In the genomic region with DNA sequence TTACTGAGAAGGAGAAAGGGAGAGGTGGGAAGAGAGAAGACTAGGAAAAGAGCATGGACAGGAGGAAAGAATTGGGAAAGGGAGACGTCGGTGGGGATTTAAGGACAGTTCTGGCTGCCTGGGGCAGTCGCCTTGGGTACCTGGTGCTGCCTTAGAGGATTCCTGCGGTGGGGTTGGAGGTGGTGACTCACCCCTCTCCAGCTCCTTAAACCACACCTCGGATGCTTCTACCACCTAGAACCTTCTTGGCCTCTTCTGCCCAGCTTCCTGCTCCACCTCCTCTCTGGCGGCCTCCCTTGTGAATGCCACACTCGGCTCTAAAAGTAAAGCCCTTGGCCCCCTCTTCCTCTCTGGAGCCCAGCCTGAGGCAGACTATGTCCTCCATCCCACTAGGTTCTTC, we compare ENCODE assay signal across 8 mouse cellular contexts. TPM values are rescaled to one million over a fixed set of nuclear protein-coding genes. Genes with fewer than 3 reads are reported as not detected.
A peak's percentile ranks its signal among the peaks of the same experiment; 100 is the strongest.
DNase-seq lines count a peak whose midpoint lies in the region; ATAC-seq and TF ChIP-seq lines count a peak whose summit lies in the region.

No protein-coding gene starts in this region.

- intact Hi-C loops in gastrocnemius, postnatal 14 days (cut with DNase I; ENCODE audit: low total_unique reads) = no loop called here
- intact Hi-C loops in left cerebral cortex, adult 2 months (cut with DNase I) = no loop called here

- peak overlapping the region; percentile 43 for H3K27ac ChIP-seq in kidney, adult 2 months (ENCODE audit: insufficient read depth, low read depth, low read length)
- H3K27ac ChIP-seq in heart, embryonic 13.5 days (replicated peaks) = peak overlapping the region; percentile 68
- H3K27ac ChIP-seq in liver, embryonic 12.5 days = peak overlapping the region; percentile 70; the same call in 1 of the 2 replicates
- no peak overlapping the region for H3K27ac ChIP-seq in left cerebral cortex, adult 2 months

- H3K27me3 ChIP-seq in kidney, adult 2 months (replicated peaks; ENCODE audit: control insufficient read depth, insufficient read depth, low read length) = no peaks in the 10 kb centered on the region
- peaks cover 5% of the 10 kb centered on the region for H3K27me3 ChIP-seq in heart, embryonic 13.5 days (replicated peaks)
- peaks cover 27% of the 10 kb centered on the region for H3K27me3 ChIP-seq in liver, embryonic 12.5 days (replicated peaks)

- H3K9me3 ChIP-seq in heart, embryonic 13.5 days = no peaks in the 10 kb centered on the region
- 0 out of 2 replicates have a peak, but pooled peaks cover 4% of the 10 kb centered on the region for H3K9me3 ChIP-seq in liver, embryonic 12.5 days (replicated peaks)

- peak overlapping the region; percentile 58 for H3K9ac ChIP-seq in heart, embryonic 13.5 days
- H3K9ac ChIP-seq in liver, embryonic 12.5 days = peak overlapping the region; percentile 49

- H3K4me1 ChIP-seq in kidney, adult 2 months (ENCODE audit: control insufficient read depth, insufficient read depth, low read length) = no peaks in the 10 kb centered on the region
- peaks cover 33% of the 10 kb centered on the region for H3K4me1 ChIP-seq in heart, embryonic 13.5 days
- H3K4me1 ChIP-seq in liver, embryonic 12.5 days = peaks cover 58% of the 10 kb centered on the region

- WGBS in kidney, adult 2 months = 35% methylated on average over 7 of the region's 7 CpGs
- WGBS in heart, embryonic 13.5 days = 17% methylated on average over 7 of the region's 7 CpGs
- WGBS in liver, embryonic 12.5 days (ENCODE audit: insufficient replicate concordance) = 0% methylated on average over 7 of the region's 7 CpGs

- H3K4me3 ChIP-seq in kidney, adult 2 months (ENCODE audit: insufficient read depth, low read depth, low read length) = no peak overlapping the region
- H3K4me3 ChIP-seq in heart, embryonic 13.5 days = peak overlapping the region; percentile 34
- H3K4me3 ChIP-seq in liver, embryonic 12.5 days = peak overlapping the region; percentile 41
- no peak overlapping the region for H3K4me3 ChIP-seq in left cerebral cortex, adult 2 months

- no peak for TF ChIP-seq POLR2A in kidney, adult 2 months (IDR thresholded peaks at IDR 0.05; ENCODE audit: low read depth, low read length)

- TF ChIP-seq CTCF in kidney, adult 2 months (conservative IDR thresholded peaks at IDR 0.05; ENCODE audit: insufficient read depth, insufficient read length, low read depth, low read length) = no peak
- no peak for TF ChIP-seq CTCF in left cerebral cortex, adult 2 months (IDR thresholded peaks at IDR 0.05)

- ATAC-seq in heart, embryonic 13.5 days (ENCODE audit: extremely low read depth, insufficient number of reproducible peaks, low FRiP score, low TSS enrichment) = no peak
- ATAC-seq in liver, embryonic 12.5 days = no peak

- H3K36me3 ChIP-seq in kidney, adult 2 months (ENCODE audit: control insufficient read depth, insufficient read depth, low read length) = no peaks in the 10 kb centered on the region
- H3K36me3 ChIP-seq in heart, embryonic 13.5 days = peaks cover 90% of the 10 kb centered on the region
- H3K36me3 ChIP-seq in liver, embryonic 12.5 days = 0 out of 2 replicates have a peak, but pooled peaks cover 4% of the 10 kb centered on the region

- no peak for DNase-seq in kidney, adult 2 months
- DNase-seq in kidney, adult 18-20 months = no peak
- peak; percentile 17 for DNase-seq in naive thymus-derived CD4-positive, alpha-beta T cell, adult 2 months (ENCODE audit: low read depth)
- no peak for DNase-seq in gastrocnemius, postnatal 14 days
- DNase-seq in B cell, adult 2 months = no peak
- DNase-seq in left cerebral cortex, adult 2 months (ENCODE audit: extremely low spot score in 1 of 2, low spot score in 2 of 2) = no peak

- peak overlapping the region; percentile 63 for H3K4me2 ChIP-seq in heart, embryonic 13.5 days
- H3K4me2 ChIP-seq in liver, embryonic 12.5 days = peak overlapping the region; percentile 72

RNA-seq across cellular contexts. Expression of a gene that starts 9.6 kb away (rescaled TPM):
- 87.9 and 88.9 TPM in 2 replicates for polyA plus RNA-seq in kidney, adult 2 months (2012; rRNA removed)
- 107 and 116 TPM in 2 replicates for polyA plus RNA-seq in heart, embryonic 13.5 days (2015; fragmentation: Nextera tagmentation; extraction: Ambion mirVana)
- polyA plus RNA-seq in liver, embryonic 12.5 days (2016; fragmentation: Nextera tagmentation; extraction: Ambion mirVana) = 130 and 143 TPM in 2 replicates
- total RNA-seq in gastrocnemius, postnatal 14 days (2021) = 100 to 1,000 TPM; 121 to 127 TPM
- total RNA-seq in left cerebral cortex, adult 2 months (2021) = 100 to 1,000 TPM; 108 to 113 TPM

RNA-seq across cellular contexts. Expression of a gene that starts 11.9 kb away (rescaled TPM):
- polyA plus RNA-seq in kidney, adult 2 months (2012; rRNA removed) = 30.2 and 33.7 TPM in 2 replicates
- polyA plus RNA-seq in heart, embryonic 13.5 days (2015; fragmentation: Nextera tagmentation; extraction: Ambion mirVana) = 37.4 and 40.2 TPM in 2 replicates
- polyA plus RNA-seq in liver, embryonic 12.5 days (2016; fragmentation: Nextera tagmentation; extraction: Ambion mirVana) = 6.5 and 7.8 TPM in 2 replicates
- 100 to 1,000 TPM in 1 of 2 experiments, 10 to 100 TPM in 1; 91.3 to 101 TPM for total RNA-seq in gastrocnemius, postnatal 14 days (2021)
- total RNA-seq in left cerebral cortex, adult 2 months (2021) = 1 to 10 TPM; 6.4 to 6.7 TPM

RNA-seq across cellular contexts. Expression of a gene that starts 33.3 kb away (rescaled TPM):
- polyA plus RNA-seq in kidney, adult 2 months (2012; rRNA removed) = 236 and 288 TPM in 2 replicates
- 667 and 720 TPM in 2 replicates for polyA plus RNA-seq in heart, embryonic 13.5 days (2015; fragmentation: Nextera tagmentation; extraction: Ambion mirVana)
- 445 and 464 TPM in 2 replicates for polyA plus RNA-seq in liver, embryonic 12.5 days (2016; fragmentation: Nextera tagmentation; extraction: Ambion mirVana)
- total RNA-seq in gastrocnemius, postnatal 14 days (2021) = 100 to 1,000 TPM; 759 to 773 TPM
- 1,000 to 10,000 TPM; 1,033 to 1,089 TPM for total RNA-seq in left cerebral cortex, adult 2 months (2021)

Comparison
In these comparisons a context has a peak if more than half of its experiments do, and no peak if none do; other contexts are left out.
1. H3K4me3 ChIP-seq: peak in heart, embryonic 13.5 days (single experiment) and liver, embryonic 12.5 days (single experiment); none in kidney, adult 2 months (single experiment) and left cerebral cortex, adult 2 months (single experiment).